Mouse (Mus musculus): ENCODE measurements around the gene Lmna. TPM values are rescaled to one million over a fixed set of nuclear protein-coding genes. Genes with fewer than 3 reads are reported as not detected.
A peak's percentile ranks its signal among the peaks of the same experiment; 100 is the strongest.

The Lmna gene
- total RNA-seq, 1 experiment = 121 TPM

GRCm38 (mm10) chr3:88511559-88511958, 1.8 kb upstream of the Lmna start:
- no peaks in the 10 kb centered on the region for H3K36me3 ChIP-seq (ENCODE audit: control insufficient read depth, insufficient read depth, low read length, poor library complexity, severe bottlenecking)
- H3K4me1 ChIP-seq (ENCODE audit: control insufficient read depth in 2 of 2, insufficient read depth in 2 of 2, low read length in 2 of 2, poor library complexity in 1 of 2) = peaks cover 11 to 46% of the 10 kb centered on the region in 2 experiments; a peak in 3 of 4 replicates
- H3K9ac ChIP-seq (ENCODE audit: insufficient read depth, low read depth, low read length, poor library complexity, severe bottlenecking) = peak overlapping the region; percentile 26; the same call in 1 of the 2 replicates
- in situ Hi-C loops (cut with MboI; ENCODE audit: low sequenced_read_pairs in 2 of 2, unreplicated experiment in 2 of 2) = no loop called here
- TF ChIP-seq ZNF384 (IDR thresholded peaks at IDR 0.05; ENCODE audit: low read depth, low read length) (no peak), CHD2 (IDR thresholded peaks at IDR 0.05; ENCODE audit: low read depth, low read length) (no peak), MAFK (IDR thresholded peaks at IDR 0.05; ENCODE audit: insufficient read depth, low read depth, low read length) (no peak), ZC3H11A (IDR thresholded peaks at IDR 0.05; ENCODE audit: borderline replicate concordance, low read depth, low read length) (no peak), HCFC1 (IDR thresholded peaks at IDR 0.05; ENCODE audit: borderline replicate concordance, insufficient read depth, low read length) (no peak)
- H3K4me3 ChIP-seq (ENCODE audit: insufficient read depth in 1 of 2, low read depth in 1 of 2, low read length in 2 of 2, poor library complexity in 1 of 2, severe bottlenecking in 1 of 2) = no peak overlapping the region
- H3K9me3 ChIP-seq (ENCODE audit: control insufficient read depth, insufficient read depth, low read depth, low read length) = no peaks in the 10 kb centered on the region
- no peak for DNase-seq (ENCODE audit: low read depth, low spot score)
- peak overlapping the region; percentile 51 for H3K27ac ChIP-seq (ENCODE audit: insufficient read depth, low read depth, low read length, poor library complexity, severe bottlenecking)

- no peaks in the 10 kb centered on the region for H3K36me3 ChIP-seq (ENCODE audit: control insufficient read depth, insufficient read depth, low read length, poor library complexity, severe bottlenecking)
- in situ Hi-C loops (cut with MboI; ENCODE audit: low sequenced_read_pairs in 2 of 2, unreplicated experiment in 2 of 2) = no loop called here
- peak overlapping the region; percentile 70 to 71 for H3K4me3 ChIP-seq (ENCODE audit: insufficient read depth in 1 of 2, low read depth in 1 of 2, low read length in 2 of 2, poor library complexity in 1 of 2, severe bottlenecking in 1 of 2)
- H3K9me3 ChIP-seq (ENCODE audit: control insufficient read depth, insufficient read depth, low read depth, low read length) = no peaks in the 10 kb centered on the region
- TF ChIP-seq ZNF384 (IDR thresholded peaks at IDR 0.05; ENCODE audit: low read depth, low read length) (no peak), MAFK (IDR thresholded peaks at IDR 0.05; ENCODE audit: insufficient read depth, low read depth, low read length) (no peak), HCFC1 (IDR thresholded peaks at IDR 0.05; ENCODE audit: borderline replicate concordance, insufficient read depth, low read length) (no peak), CHD2 (IDR thresholded peaks at IDR 0.05; ENCODE audit: low read depth, low read length) (no peak), ZC3H11A (IDR thresholded peaks at IDR 0.05; ENCODE audit: borderline replicate concordance, low read depth, low read length) (no peak)
- peak overlapping the region; percentile 86 for H3K9ac ChIP-seq (ENCODE audit: insufficient read depth, low read depth, low read length, poor library complexity, severe bottlenecking)
- no peak for DNase-seq (ENCODE audit: low read depth, low spot score)
- peak overlapping the region; percentile 97 for H3K27ac ChIP-seq (ENCODE audit: insufficient read depth, low read depth, low read length, poor library complexity, severe bottlenecking)
- peaks cover 11 to 48% of the 10 kb centered on the region in 2 experiments; a peak in 3 of 4 replicates for H3K4me1 ChIP-seq (ENCODE audit: control insufficient read depth in 2 of 2, insufficient read depth in 2 of 2, low read length in 2 of 2, poor library complexity in 1 of 2)
These were observed 899 bp upstream of the Lmna start for GRCm38 (mm10) chr3:88510421-88511289.

- H3K9ac ChIP-seq (ENCODE audit: insufficient read depth, low read depth, low read length, poor library complexity, severe bottlenecking) = peak overlapping the region; percentile 86
- H3K4me3 ChIP-seq (ENCODE audit: insufficient read depth in 1 of 2, low read depth in 1 of 2, low read length in 2 of 2, poor library complexity in 1 of 2, severe bottlenecking in 1 of 2) = peak overlapping the region; percentile 70 to 71
- in situ Hi-C loops (cut with MboI; ENCODE audit: low sequenced_read_pairs in 2 of 2, unreplicated experiment in 2 of 2) = no loop called here
- H3K4me1 ChIP-seq (ENCODE audit: control insufficient read depth in 2 of 2, insufficient read depth in 2 of 2, low read length in 2 of 2, poor library complexity in 1 of 2) = peaks cover 7 to 45% of the 10 kb centered on the region in 2 experiments; a peak in 3 of 4 replicates
- no peaks in the 10 kb centered on the region for H3K36me3 ChIP-seq (ENCODE audit: control insufficient read depth, insufficient read depth, low read length, poor library complexity, severe bottlenecking)
- TF ChIP-seq CHD2 (IDR thresholded peaks at IDR 0.05; ENCODE audit: low read depth, low read length) (no peak), ZC3H11A (IDR thresholded peaks at IDR 0.05; ENCODE audit: borderline replicate concordance, low read depth, low read length) (no peak), ZNF384 (IDR thresholded peaks at IDR 0.05; ENCODE audit: low read depth, low read length) (0 out of 2 replicates have a peak, but pooled peaks have one; percentile 28), MAFK (IDR thresholded peaks at IDR 0.05; ENCODE audit: insufficient read depth, low read depth, low read length) (no peak), HCFC1 (IDR thresholded peaks at IDR 0.05; ENCODE audit: borderline replicate concordance, insufficient read depth, low read length) (peak; percentile 9; the same call in 1 of the 2 replicates)
- no peaks in the 10 kb centered on the region for H3K9me3 ChIP-seq (ENCODE audit: control insufficient read depth, insufficient read depth, low read depth, low read length)
- peak overlapping the region; percentile 97 for H3K27ac ChIP-seq (ENCODE audit: insufficient read depth, low read depth, low read length, poor library complexity, severe bottlenecking)
- DNase-seq (ENCODE audit: low read depth, low spot score) = no peak
These were observed 506 bp downstream of the Lmna start for GRCm38 (mm10) chr3:88509250-88509649.

- H3K4me3 ChIP-seq (ENCODE audit: insufficient read depth in 1 of 2, low read depth in 1 of 2, low read length in 2 of 2, poor library complexity in 1 of 2, severe bottlenecking in 1 of 2) = peak overlapping the region; percentile 29 to 32; a peak in 2 of 4 replicates
- DNase-seq (ENCODE audit: low read depth, low spot score) = no peak
These were observed 4.0 kb downstream of the Lmna start for GRCm38 (mm10) chr3:88505765-88506164.

More at GRCm38 (mm10) chr3:88505765-88506164, 4.0 kb downstream of the Lmna start:
- TF ChIP-seq MAFK (IDR thresholded peaks at IDR 0.05; ENCODE audit: insufficient read depth, low read depth, low read length) (no peak), CHD2 (IDR thresholded peaks at IDR 0.05; ENCODE audit: low read depth, low read length) (no peak), HCFC1 (IDR thresholded peaks at IDR 0.05; ENCODE audit: borderline replicate concordance, insufficient read depth, low read length) (no peak), ZNF384 (IDR thresholded peaks at IDR 0.05; ENCODE audit: low read depth, low read length) (no peak), ZC3H11A (IDR thresholded peaks at IDR 0.05; ENCODE audit: borderline replicate concordance, low read depth, low read length) (no peak)
- Histone ChIP-seq H3K36me3 (ENCODE audit: control insufficient read depth, insufficient read depth, low read length, poor library complexity, severe bottlenecking) (no peaks in the 10 kb centered on the region), H3K9ac (ENCODE audit: insufficient read depth, low read depth, low read length, poor library complexity, severe bottlenecking) (peak overlapping the region; percentile 53), H3K4me1 (ENCODE audit: control insufficient read depth in 2 of 2, insufficient read depth in 2 of 2, low read length in 2 of 2, poor library complexity in 1 of 2) (peaks cover 4 to 29% of the 10 kb centered on the region in 2 experiments; a peak in 3 of 4 replicates), H3K27ac (ENCODE audit: insufficient read depth, low read depth, low read length, poor library complexity, severe bottlenecking) (peak overlapping the region; percentile 7; the same call in 1 of the 2 replicates), H3K9me3 (ENCODE audit: control insufficient read depth, insufficient read depth, low read depth, low read length) (no peaks in the 10 kb centered on the region)
- in situ Hi-C loops (cut with MboI; ENCODE audit: low sequenced_read_pairs in 2 of 2, unreplicated experiment in 2 of 2) = no loop called here
